Mouse (Mus musculus) bone marrow, adult 2 months (tissue): Measurements from ENCODE around the gene Cfb. TPM values are rescaled to one million over a fixed set of nuclear protein-coding genes. Genes with fewer than 3 reads are reported as not detected.

ENCODE experiments used
- H3K27ac ChIP-seq: fragments of 200-500 bp; 2 replicates; pipeline ENCODE4 v1.5.1; 2012; ENCODE audit warnings: low read depth, mild to moderate bottlenecking, control low read depth, inconsistent platforms, low read length; ENCODE audit not compliant: control insufficient read depth, poor library complexity, insufficient read depth
- H3K4me1 ChIP-seq: fragments of 200-500 bp; 2 replicates; pipeline ENCODE4 v1.6.1; 2011; ENCODE audit warnings: low read length; ENCODE audit not compliant: control insufficient read depth, insufficient read depth
- H3K4me3 ChIP-seq: fragments of 200-500 bp; replicated peaks from 2 replicates; pipeline ENCODE3; 2011; ENCODE audit warnings: mild to moderate bottlenecking, low read depth, low read length, control low read depth; ENCODE audit not compliant: control insufficient read depth
- CTCF ChIP-seq: fragments of 200-500 bp; IDR thresholded peaks from 2 replicates; pipeline ENCODE4 v1.5.1; 2011; ENCODE audit warnings: low read length, control low read depth; ENCODE audit not compliant: control insufficient read depth, insufficient read depth
- POLR2A ChIP-seq: fragments of 200-500 bp; IDR thresholded peaks from 2 replicates; pipeline ENCODE4 v1.6.1; 2011; ENCODE audit warnings: low read depth, mild to moderate bottlenecking, control low read depth, low read length, borderline replicate concordance; ENCODE audit not compliant: control insufficient read depth
- WGBS: fragments of 180-500 bp; shearing (Covaris S2); methylation state at CpG from one replicate; pipeline ENCODE4 v1.1.7; 2018; 5-methylcytosine and 5-hydroxymethylcytosine counted together
- polyA plus RNA-seq: library from polyadenylated mRNA; stranded (reverse); fragments of >200 nt; gene quantifications from 2 replicates; pipeline ENCODE4 v1.2.4, GENCODE M21; 2011; ENCODE audit warnings: low replicate concordance; ENCODE audit not compliant: missing spikeins, insufficient read depth, insufficient read length

Gene Cfb
- polyA plus RNA-seq, 1 experiment: 14.5 TPM

- TF ChIP-seq CTCF: no peak
- no peak for TF ChIP-seq POLR2A
- no peak overlapping the region for H3K27ac ChIP-seq
- 54% methylated on average over 7 of the region's 7 CpGs for WGBS
Observed at GRCm38 (mm10) chr17:34865981-34866380, 3.7 kb upstream of the Cfb start.

GRCm38 (mm10) chr17:34861704-34862415, 458 bp downstream of the Cfb start:
- Histone ChIP-seq H3K4me1 (no peaks in the 10 kb centered on the region), H3K27ac (no peak overlapping the region), H3K4me3 (no peak overlapping the region)
- 79% methylated on average over 13 of the region's 13 CpGs for WGBS
- TF ChIP-seq POLR2A (no peak), CTCF (no peak)

More at GRCm38 (mm10) chr17:34865981-34866380, 3.7 kb upstream of the Cfb start:
- no peaks in the 10 kb centered on the region for H3K4me1 ChIP-seq
- H3K4me3 ChIP-seq: no peak overlapping the region

- H3K27ac ChIP-seq: no peak overlapping the region
- no peak overlapping the region for H3K4me3 ChIP-seq
- 79% methylated on average over 9 of the region's 9 CpGs for WGBS
- H3K4me1 ChIP-seq: no peaks in the 10 kb centered on the region
- TF ChIP-seq CTCF (no peak), POLR2A (no peak)
Observed at GRCm38 (mm10) chr17:34860514-34860913, 1.8 kb downstream of the Cfb start.

- Histone ChIP-seq H3K27ac (no peak overlapping the region), H3K4me3 (no peak overlapping the region), H3K4me1 (no peaks in the 10 kb centered on the region)
- WGBS: 6% methylated on average over 4 of the region's 4 CpGs
- no peak for TF ChIP-seq CTCF
- TF ChIP-seq POLR2A: no peak
Observed at GRCm38 (mm10) chr17:34858670-34859069, 3.6 kb downstream of the Cfb start.

GRCm38 (mm10) chr17:34855825-34856224, 6.5 kb downstream of the Cfb start:
- H3K4me1 ChIP-seq: no peaks in the 10 kb centered on the region; the same call in 1 of the 2 replicates

GRCm38 (mm10) chr17:34854761-34855160, 7.6 kb downstream of the Cfb start:
- Histone ChIP-seq H3K4me1 (no peaks in the 10 kb centered on the region; the same call in 1 of the 2 replicates), H3K27ac (no peak overlapping the region), H3K4me3 (no peak overlapping the region)
- TF ChIP-seq POLR2A (no peak), CTCF (no peak)
- WGBS: 80% methylated on average over 3 of the region's 3 CpGs

More at GRCm38 (mm10) chr17:34855825-34856224, 6.5 kb downstream of the Cfb start:
- no peak overlapping the region for H3K27ac ChIP-seq
- TF ChIP-seq POLR2A: no peak
- peak; percentile 81 for TF ChIP-seq CTCF
- 39% methylated on average over 3 of the region's 3 CpGs for WGBS
- H3K4me3 ChIP-seq: no peak overlapping the region

- no peaks in the 10 kb centered on the region; the same call in 1 of the 2 replicates for H3K4me1 ChIP-seq
- no peak overlapping the region for H3K4me3 ChIP-seq
- H3K27ac ChIP-seq: no peak overlapping the region
- WGBS: 86% methylated on average over 8 of the region's 8 CpGs
- no peak for TF ChIP-seq POLR2A
- no peak for TF ChIP-seq CTCF
Observed at GRCm38 (mm10) chr17:34853511-34853910, 8.8 kb downstream of the Cfb start.

GRCm38 (mm10) chr17:34850517-34851125, 11.7 kb downstream of the Cfb start:
- Histone ChIP-seq H3K4me3 (peak overlapping the region; percentile 87), H3K27ac (peak overlapping the region; percentile 35; the same call in 1 of the 2 replicates), H3K4me1 (no peaks in the 10 kb centered on the region; the same call in 1 of the 2 replicates)
- under 1% methylated on average over 25 of the region's 25 CpGs for WGBS
- TF ChIP-seq POLR2A (no peak), CTCF (no peak)
